8 mouse cellular contexts compared by ENCODE assay signal in genomic region chr19:44388475-44389428, GRCm38 (mm10). TPM values are rescaled to one million over a fixed set of nuclear protein-coding genes. Genes with fewer than 3 reads are reported as not detected.
DNase-seq lines count a peak whose midpoint lies in the region; ATAC-seq and TF ChIP-seq lines count a peak whose summit lies in the region.

No protein-coding gene starts in this region.

- peak overlapping the region; percentile 53 to 71 for H3K4me3 ChIP-seq in ES-E14 (ENCODE audit: insufficient read depth in 1 of 2, low read depth in 1 of 2, low read length in 2 of 2, poor library complexity in 1 of 2, severe bottlenecking in 1 of 2)
- H3K4me3 ChIP-seq in forebrain, embryonic 16.5 days (replicated peaks; ENCODE audit: low read length): peak overlapping the region; percentile 55
- peak overlapping the region; percentile 62 for H3K4me3 ChIP-seq in neural tube, embryonic 14.5 days (ENCODE audit: low read depth, low read length)

- in situ Hi-C loops in ES-E14 (cut with MboI; ENCODE audit: low sequenced_read_pairs in 2 of 2, unreplicated experiment in 2 of 2): no loop called here

- peaks cover 5 to 12% of the 10 kb centered on the region in 2 experiments; a peak in 2 of 4 replicates for H3K4me1 ChIP-seq in ES-E14 (ENCODE audit: control insufficient read depth in 2 of 2, insufficient read depth in 2 of 2, low read length in 2 of 2, poor library complexity in 1 of 2)
- 0 out of 2 replicates have a peak, but pooled peaks cover 8% of the 10 kb centered on the region for H3K4me1 ChIP-seq in forebrain, embryonic 16.5 days (replicated peaks; ENCODE audit: control insufficient read depth, insufficient read depth, low read length)
- H3K4me1 ChIP-seq in neural tube, embryonic 14.5 days (ENCODE audit: control insufficient read depth, insufficient read depth, low read length): 0 out of 2 replicates have a peak, but pooled peaks cover 10% of the 10 kb centered on the region

- H3K4me2 ChIP-seq in forebrain, embryonic 16.5 days (ENCODE audit: low read length): peak overlapping the region; percentile 56
- peak overlapping the region; percentile 89 for H3K4me2 ChIP-seq in neural tube, embryonic 14.5 days (ENCODE audit: low read depth, low read length)

- 3% methylated on average over 41 of the region's 41 CpGs for WGBS in forebrain, embryonic 16.5 days
- 4% methylated on average over 41 of the region's 41 CpGs for WGBS in neural tube, embryonic 14.5 days

- no peaks in the 10 kb centered on the region; the same call in 1 of the 2 replicates for H3K36me3 ChIP-seq in ES-E14 (ENCODE audit: control insufficient read depth, insufficient read depth, low read length, poor library complexity, severe bottlenecking)
- H3K36me3 ChIP-seq in forebrain, embryonic 16.5 days (ENCODE audit: control insufficient read depth, insufficient read depth): no peaks in the 10 kb centered on the region
- H3K36me3 ChIP-seq in neural tube, embryonic 14.5 days (ENCODE audit: control insufficient read depth, insufficient read depth, low read length): no peaks in the 10 kb centered on the region

- peak; percentile 96 for DNase-seq in ES-E14 (ENCODE audit: low read depth, low spot score)
- peak; percentile 93 to 96 for DNase-seq in cerebellum, adult 18-20 months
- DNase-seq in heart, postnatal 36 days: peak; percentile 92 to 94
- DNase-seq in layer of hippocampus, adult 18-20 months (ENCODE audit: low spot score in 2 of 2): peak; percentile 78 to 89
- DNase-seq in lung, adult 18-20 months: peak; percentile 95 to 97
- DNase-seq in testis, postnatal 10 days (ENCODE audit: low spot score): peak; percentile 96

- peak; percentile 98 for ATAC-seq in forebrain, embryonic 16.5 days
- peak; percentile 98 for ATAC-seq in neural tube, embryonic 14.5 days (ENCODE audit: low read depth)

- peak overlapping the region; percentile 63 for H3K9ac ChIP-seq in ES-E14 (ENCODE audit: insufficient read depth, low read depth, low read length, poor library complexity, severe bottlenecking)
- peak overlapping the region; percentile 75 for H3K9ac ChIP-seq in forebrain, embryonic 16.5 days (replicated peaks; ENCODE audit: low read depth, low read length)
- peak overlapping the region; percentile 69 for H3K9ac ChIP-seq in neural tube, embryonic 14.5 days (replicated peaks; ENCODE audit: low read depth, low read length)

- H3K27me3 ChIP-seq in forebrain, embryonic 16.5 days (replicated peaks; ENCODE audit: control insufficient read depth, insufficient read depth, low read length): no peaks in the 10 kb centered on the region
- H3K27me3 ChIP-seq in neural tube, embryonic 14.5 days (ENCODE audit: control insufficient read depth, insufficient read depth, low read length): no peaks in the 10 kb centered on the region

- no peaks in the 10 kb centered on the region for H3K9me3 ChIP-seq in ES-E14 (ENCODE audit: control insufficient read depth, insufficient read depth, low read depth, low read length)
- H3K9me3 ChIP-seq in forebrain, embryonic 16.5 days (ENCODE audit: control insufficient read depth, low read length): no peaks in the 10 kb centered on the region
- no peaks in the 10 kb centered on the region for H3K9me3 ChIP-seq in neural tube, embryonic 14.5 days (ENCODE audit: control insufficient read depth, low read length)

- H3K27ac ChIP-seq in ES-E14 (ENCODE audit: insufficient read depth, low read depth, low read length, poor library complexity, severe bottlenecking): peak overlapping the region; percentile 37
- peak overlapping the region; percentile 20 for H3K27ac ChIP-seq in forebrain, embryonic 16.5 days (ENCODE audit: low read length)
- peak overlapping the region; percentile 83 for H3K27ac ChIP-seq in neural tube, embryonic 14.5 days (ENCODE audit: low read depth, low read length)

- intact Hi-C loops in heart, postnatal 36 days (cut with DNase I): loop anchor here (2.0 kb wide), 1 partner anchor 20 kb away; no protein-coding TSS in a partner anchor

TF ChIP-seq in ES-E14, 5 proteins besides CTCF, POLR2A, EP300 and RAD21:
- TF ChIP-seq ZNF384 (IDR thresholded peaks at IDR 0.05; ENCODE audit: low read depth, low read length): no peak
- TF ChIP-seq ZC3H11A (IDR thresholded peaks at IDR 0.05; ENCODE audit: borderline replicate concordance, low read depth, low read length): no peak
- no peak for TF ChIP-seq CHD2 (IDR thresholded peaks at IDR 0.05; ENCODE audit: low read depth, low read length)
- no peak for TF ChIP-seq MAFK (IDR thresholded peaks at IDR 0.05; ENCODE audit: insufficient read depth, low read depth, low read length)
- TF ChIP-seq HCFC1 (IDR thresholded peaks at IDR 0.05; ENCODE audit: borderline replicate concordance, insufficient read depth, low read length): no peak

RNA-seq across cellular contexts. Expression of gene Scd1, which starts 18.9 kb away (rescaled TPM):
- total RNA-seq in ES-E14 (2012; rRNA removed): 37.2 and 45.8 TPM in 2 replicates
- polyA plus RNA-seq in forebrain, embryonic 16.5 days (2015; fragmentation: Nextera tagmentation; extraction: Ambion mirVana): 3.6 and 5.0 TPM in 2 replicates
- total RNA-seq in heart, postnatal 36 days (2021): 10 to 100 TPM; 25.8 to 78.5 TPM
- total RNA-seq in layer of hippocampus, adult 18-20 months (2021): 100 to 1,000 TPM; 150 to 156 TPM
- 7.6 and 10.9 TPM in 2 replicates for polyA plus RNA-seq in neural tube, embryonic 14.5 days (2014; fragmentation: Nextera tagmentation; extraction: Ambion mirVana)

RNA-seq across cellular contexts. Expression of gene Scd4, which starts 55.9 kb away (rescaled TPM):
- total RNA-seq in ES-E14 (2012; rRNA removed): 0.13 TPM in 1 of 2 replicates, not detected in the other
- 0.07 and 0.16 TPM in 2 replicates for polyA plus RNA-seq in forebrain, embryonic 16.5 days (2015; fragmentation: Nextera tagmentation; extraction: Ambion mirVana)
- 10 to 100 TPM in 1 of 2 experiments, 1 to 10 TPM in 1; 8.2 to 15.2 TPM for total RNA-seq in heart, postnatal 36 days (2021)
- 1 to 10 TPM; 2.2 to 2.4 TPM for total RNA-seq in layer of hippocampus, adult 18-20 months (2021)
- 0.13 and 0.15 TPM in 2 replicates for polyA plus RNA-seq in neural tube, embryonic 14.5 days (2014; fragmentation: Nextera tagmentation; extraction: Ambion mirVana)

Comparison
In these comparisons a context has a peak if more than half of its experiments do, and no peak if none do; other contexts are left out.
1. Peak in every context shown above with its lines: DNase-seq, ATAC-seq, H3K4me3 ChIP-seq and H3K27ac ChIP-seq.
2. H3K27ac ChIP-seq: peak in every context shown above with its lines; median percentile 83 in neural tube, embryonic 14.5 days; 37 in ES-E14; 20 in forebrain, embryonic 16.5 days.